Mouse (Mus musculus) kidney, embryonic 15.5 days (tissue): ENCODE measurements at regions not wholly inside any gene's neighbourhood (a gene's known extent, or its start where the extent isn't known, plus 50 kb on each side); places are given as distances from the start of the nearest gene placed in this dataset.

ENCODE experiments used
- ATAC-seq: fragments of 200-750 bp; cut with Nextera tagmentation; replicated peaks from 2 replicates; pipeline ENCODE4 v1.8.0; 2017; ENCODE audit warnings: moderate TSS enrichment; ENCODE audit not compliant: low FRiP score
- H3K27ac ChIP-seq: fragments of 300-500 bp; sonication (generic); 2 replicates; pipeline ENCODE4 v1.5.1; 2015; ENCODE audit warnings: mild to moderate bottlenecking, inconsistent platforms
- H3K27me3 ChIP-seq: fragments of 300-500 bp; sonication (generic); 2 replicates; pipeline ENCODE4 v1.6.1; 2015; ENCODE audit warnings: inconsistent platforms
- H3K36me3 ChIP-seq: fragments of 300-500 bp; sonication (generic); 2 replicates; pipeline ENCODE4 v1.6.1; 2015; ENCODE audit warnings: inconsistent platforms
- H3K4me1 ChIP-seq: fragments of 300-500 bp; sonication (generic); 2 replicates; pipeline ENCODE4 v1.6.1; 2015; ENCODE audit warnings: inconsistent platforms
- H3K4me2 ChIP-seq: fragments of 300-500 bp; sonication (generic); 2 replicates; pipeline ENCODE4 v1.6.1; 2015; ENCODE audit warnings: moderate library complexity, mild to moderate bottlenecking, inconsistent platforms
- H3K4me3 ChIP-seq: fragments of 300-500 bp; sonication (generic); replicated peaks from 2 replicates; pipeline ENCODE4 v1.5.1; 2015; ENCODE audit warnings: mild to moderate bottlenecking, inconsistent platforms
- H3K9ac ChIP-seq: fragments of 300-500 bp; sonication (generic); 2 replicates; pipeline ENCODE4 v1.6.1; 2015; ENCODE audit warnings: mild to moderate bottlenecking, inconsistent platforms
- H3K9me3 ChIP-seq: fragments of 300-500 bp; sonication (generic); replicated peaks from 2 replicates; pipeline ENCODE4 v1.6.1; 2016; ENCODE audit warnings: inconsistent platforms
- WGBS: fragments of 180-500 bp; shearing (Covaris S2); methylation state at CpG from one replicate; pipeline ENCODE4 v1.1.7; 2015; ENCODE audit warnings: mixed read lengths; 5-methylcytosine and 5-hydroxymethylcytosine counted together

DNA sequence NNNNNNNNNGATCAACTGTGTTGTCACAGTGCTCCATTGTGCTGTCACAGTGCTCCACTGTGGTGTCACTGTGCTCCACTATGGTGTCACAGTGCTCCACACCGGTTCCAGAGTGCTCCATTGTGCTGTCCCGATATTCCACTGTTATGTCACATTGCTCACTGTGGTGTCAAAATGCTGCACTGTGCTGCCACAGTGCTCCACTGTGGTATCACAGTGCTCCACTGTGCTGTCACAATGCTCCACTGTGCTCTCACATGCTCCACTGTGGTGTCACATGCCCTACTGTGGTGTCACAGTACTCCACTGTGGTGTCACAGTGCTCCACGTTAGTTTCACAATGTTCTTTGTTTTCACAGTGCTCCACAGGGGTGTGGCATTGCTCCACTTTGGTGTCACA lies 359.3 kb upstream of the Olfr161 start:
- peak; percentile 40; the same call in 1 of the 2 replicates for ATAC-seq
- Histone ChIP-seq H3K27me3 (no peaks in the 10 kb centered on the region), H3K27ac (no peak overlapping the region), H3K36me3 (no peaks in the 10 kb centered on the region), H3K4me1 (no peaks in the 10 kb centered on the region), H3K4me3 (no peak overlapping the region), H3K4me2 (no peak overlapping the region), H3K9me3 (peaks cover 48% of the 10 kb centered on the region), H3K9ac (no peak overlapping the region)
- 70% methylated on average over 3 of the region's 3 CpGs for WGBS

DNA sequence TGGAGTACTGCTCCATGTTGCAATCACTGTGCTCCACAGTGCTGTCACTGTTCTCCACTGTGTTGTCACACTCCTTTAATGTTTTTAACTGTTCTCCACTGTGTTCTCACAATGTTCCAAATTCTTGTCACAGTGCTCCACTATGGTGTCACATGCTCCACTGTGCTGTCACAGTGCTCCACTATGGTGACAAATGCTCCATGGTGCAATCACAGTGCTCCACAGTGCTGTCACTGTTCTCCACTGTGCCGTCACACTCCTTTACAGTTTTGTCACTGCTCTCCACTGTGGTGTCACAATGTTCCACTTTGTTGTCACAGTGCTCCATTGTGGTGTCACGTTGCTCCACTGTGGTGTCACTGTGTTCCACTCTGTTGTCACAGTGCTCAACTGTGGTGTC lies 358.2 kb upstream of the Olfr161 start:
- Histone ChIP-seq H3K9ac (no peak overlapping the region), H3K9me3 (peaks cover 53% of the 10 kb centered on the region), H3K36me3 (no peaks in the 10 kb centered on the region), H3K4me1 (no peaks in the 10 kb centered on the region), H3K27ac (no peak overlapping the region), H3K4me2 (no peak overlapping the region), H3K4me3 (no peak overlapping the region), H3K27me3 (no peaks in the 10 kb centered on the region)
- 41% methylated on average over 2 of the region's 2 CpGs for WGBS
- peak; percentile 50; the same call in 1 of the 2 replicates for ATAC-seq

- Histone ChIP-seq H3K9me3 (peaks cover 63% of the 10 kb centered on the region), H3K27me3 (no peaks in the 10 kb centered on the region), H3K4me3 (no peak overlapping the region), H3K4me2 (no peak overlapping the region), H3K4me1 (no peaks in the 10 kb centered on the region), H3K27ac (no peak overlapping the region), H3K9ac (no peak overlapping the region), H3K36me3 (no peaks in the 10 kb centered on the region)
- ATAC-seq: peak; percentile 36
- 58% methylated on average over 2 of the region's 2 CpGs for WGBS
Observed at GRCm38 (mm10) chr16:3234063-3234462, 356.8 kb upstream of the Olfr161 start.

- Histone ChIP-seq H3K9me3 (peaks cover 56% of the 10 kb centered on the region), H3K9ac (no peak overlapping the region), H3K4me3 (no peak overlapping the region), H3K27ac (no peak overlapping the region), H3K4me1 (no peaks in the 10 kb centered on the region), H3K27me3 (no peaks in the 10 kb centered on the region), H3K4me2 (no peak overlapping the region), H3K36me3 (no peaks in the 10 kb centered on the region)
- 0 out of 2 replicates have a peak, but pooled peaks have one; percentile 19 for ATAC-seq
- WGBS: 64% methylated on average over 5 of the region's 5 CpGs
Observed at GRCm38 (mm10) chr16:3240982-3241719, 349.7 kb upstream of the Olfr161 start.

DNA sequence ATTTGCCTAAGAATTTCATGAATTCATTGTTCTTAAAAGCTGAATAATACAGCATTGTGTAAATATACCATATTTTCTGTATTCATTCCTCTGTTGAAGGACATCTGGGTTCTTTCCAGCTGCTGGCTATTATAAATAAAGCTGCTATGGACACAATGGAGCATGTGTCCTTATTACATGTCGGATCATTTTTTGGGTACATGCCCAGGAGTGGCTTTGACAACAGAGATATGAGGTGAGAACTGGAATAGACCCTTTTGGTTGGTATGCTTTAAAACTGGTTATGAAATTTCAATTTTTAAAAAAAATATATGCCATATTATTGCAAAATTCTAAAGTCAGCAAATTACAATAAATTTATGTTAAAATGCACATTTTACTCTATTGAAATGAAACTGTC lies 348.9 kb upstream of the Olfr161 start:
- no peak for ATAC-seq
- H3K27me3 ChIP-seq: no peaks in the 10 kb centered on the region
- no peaks in the 10 kb centered on the region for H3K36me3 ChIP-seq
- no peaks in the 10 kb centered on the region for H3K4me1 ChIP-seq
- no peak overlapping the region for H3K4me3 ChIP-seq
- peaks cover 54% of the 10 kb centered on the region for H3K9me3 ChIP-seq
- 70% methylated on average over 1 of the region's 1 CpGs for WGBS
- H3K4me2 ChIP-seq: no peak overlapping the region
- no peak overlapping the region for H3K9ac ChIP-seq
- H3K27ac ChIP-seq: no peak overlapping the region

DNA sequence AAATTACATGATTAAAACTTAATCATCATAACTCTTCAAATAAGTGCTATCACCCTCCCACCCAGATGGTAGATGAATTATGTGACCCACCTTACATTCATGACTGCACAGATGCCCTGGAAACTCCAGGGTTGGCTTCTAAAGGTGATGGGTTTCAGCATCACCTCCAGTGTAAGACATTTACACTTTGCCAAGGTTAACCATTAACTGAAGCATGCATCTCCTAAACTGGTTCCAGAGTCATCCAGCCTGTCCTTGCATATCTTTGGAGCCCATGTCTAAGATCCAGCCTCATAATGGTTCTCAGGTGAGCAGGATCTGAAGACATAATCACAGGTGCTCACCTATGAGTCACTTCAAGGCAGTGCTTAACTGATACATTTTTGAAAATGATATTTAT lies 344.4 kb upstream of the Olfr161 start:
- peak; percentile 17; the same call in 1 of the 2 replicates for ATAC-seq
- Histone ChIP-seq H3K9ac (no peak overlapping the region), H3K27ac (no peak overlapping the region), H3K36me3 (no peaks in the 10 kb centered on the region), H3K4me3 (no peak overlapping the region), H3K4me1 (no peaks in the 10 kb centered on the region), H3K27me3 (no peaks in the 10 kb centered on the region), H3K4me2 (no peak overlapping the region), H3K9me3 (peaks cover 29% of the 10 kb centered on the region)

DNA sequence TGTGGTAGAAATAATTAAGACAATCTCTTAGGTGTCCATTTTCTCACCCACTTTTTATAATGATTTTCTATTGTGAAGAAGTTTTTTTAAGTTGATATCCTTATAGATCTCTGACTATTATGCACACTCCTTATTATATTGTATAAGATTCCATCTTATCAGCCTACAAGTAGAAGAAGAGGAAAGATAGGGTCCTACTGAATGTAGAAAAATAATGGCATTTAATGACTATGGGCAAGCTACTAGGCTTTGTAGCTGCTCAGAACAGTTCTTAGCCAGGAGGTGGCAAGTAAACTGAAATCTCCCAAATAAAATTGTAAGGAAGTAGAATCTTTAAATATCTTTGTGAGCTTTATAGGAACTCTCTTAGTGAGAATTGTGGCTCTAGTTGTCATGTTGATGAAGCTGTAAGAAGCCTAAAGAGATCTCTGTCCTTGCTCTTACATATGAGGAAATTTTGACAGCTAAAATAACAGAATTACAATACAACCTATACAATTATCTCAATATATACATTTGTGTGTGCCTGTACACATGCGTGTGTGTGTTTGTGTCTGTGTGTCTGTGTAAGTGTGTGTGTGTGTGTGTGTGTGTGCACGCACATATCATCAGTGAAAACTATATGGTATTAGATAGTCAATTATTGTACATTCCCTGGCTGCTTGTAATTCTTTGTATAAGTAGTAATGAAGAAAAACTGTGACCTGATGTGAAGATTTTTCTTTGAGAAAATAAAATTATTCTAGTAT lies 343.7 kb upstream of the Olfr161 start:
- WGBS: 36% methylated on average over 2 of the region's 2 CpGs
- Histone ChIP-seq H3K36me3 (no peaks in the 10 kb centered on the region), H3K4me2 (no peak overlapping the region), H3K4me1 (no peaks in the 10 kb centered on the region), H3K9ac (no peak overlapping the region), H3K9me3 (peaks cover 24% of the 10 kb centered on the region), H3K27me3 (no peaks in the 10 kb centered on the region), H3K4me3 (no peak overlapping the region), H3K27ac (no peak overlapping the region)
- no peak for ATAC-seq

- no peaks in the 10 kb centered on the region for H3K27me3 ChIP-seq
- WGBS: 51% methylated on average over 2 of the region's 2 CpGs
- H3K4me1 ChIP-seq: no peaks in the 10 kb centered on the region
- no peak overlapping the region for H3K9ac ChIP-seq
- ATAC-seq: no peak
- peaks cover 24% of the 10 kb centered on the region for H3K9me3 ChIP-seq
- no peak overlapping the region for H3K27ac ChIP-seq
- H3K4me3 ChIP-seq: no peak overlapping the region
- H3K4me2 ChIP-seq: no peak overlapping the region
- no peaks in the 10 kb centered on the region for H3K36me3 ChIP-seq
Observed at GRCm38 (mm10) chr16:3247755-3248110, 343.1 kb upstream of the Olfr161 start.

GRCm38 (mm10) chr16:3253885-3254284 lies 337.0 kb upstream of the Olfr161 start:
- WGBS: 32% methylated on average over 1 of the region's 1 CpGs
- no peaks in the 10 kb centered on the region for H3K4me1 ChIP-seq
- ATAC-seq: no peak
- no peaks in the 10 kb centered on the region for H3K36me3 ChIP-seq
- H3K27me3 ChIP-seq: no peaks in the 10 kb centered on the region
- H3K4me3 ChIP-seq: no peak overlapping the region
- no peak overlapping the region for H3K27ac ChIP-seq
- H3K4me2 ChIP-seq: no peak overlapping the region
- H3K9ac ChIP-seq: no peak overlapping the region
- peaks cover 39% of the 10 kb centered on the region for H3K9me3 ChIP-seq

GRCm38 (mm10) chr16:3256051-3256450 lies 334.8 kb upstream of the Olfr161 start:
- peaks cover 41% of the 10 kb centered on the region for H3K9me3 ChIP-seq
- no peak overlapping the region for H3K4me2 ChIP-seq
- no peaks in the 10 kb centered on the region for H3K27me3 ChIP-seq
- no peak overlapping the region for H3K4me3 ChIP-seq
- H3K27ac ChIP-seq: no peak overlapping the region
- H3K9ac ChIP-seq: no peak overlapping the region
- H3K36me3 ChIP-seq: no peaks in the 10 kb centered on the region
- no peak for ATAC-seq
- H3K4me1 ChIP-seq: no peaks in the 10 kb centered on the region

GRCm38 (mm10) chr16:3265351-3265750 lies 325.5 kb upstream of the Olfr161 start:
- no peak overlapping the region for H3K9ac ChIP-seq

GRCm38 (mm10) chr16:3271819-3272490 lies 318.9 kb upstream of the Olfr161 start:
- ATAC-seq: peak; percentile 37; the same call in 1 of the 2 replicates
- 58% methylated on average over 2 of the region's 2 CpGs for WGBS
- peaks cover 49% of the 10 kb centered on the region for H3K9me3 ChIP-seq

More at GRCm38 (mm10) chr16:3265351-3265750, 325.5 kb upstream of the Olfr161 start:
- Histone ChIP-seq H3K36me3 (no peaks in the 10 kb centered on the region), H3K4me2 (no peak overlapping the region), H3K4me3 (no peak overlapping the region), H3K4me1 (no peaks in the 10 kb centered on the region), H3K9me3 (peaks cover 35% of the 10 kb centered on the region), H3K27ac (no peak overlapping the region), H3K27me3 (no peaks in the 10 kb centered on the region)
- WGBS: 89% methylated on average over 1 of the region's 1 CpGs
- no peak for ATAC-seq

More at GRCm38 (mm10) chr16:3271819-3272490, 318.9 kb upstream of the Olfr161 start:
- H3K4me1 ChIP-seq: no peaks in the 10 kb centered on the region
- no peak overlapping the region for H3K4me2 ChIP-seq
- H3K9ac ChIP-seq: no peak overlapping the region
- no peak overlapping the region for H3K4me3 ChIP-seq
- H3K27me3 ChIP-seq: no peaks in the 10 kb centered on the region
- no peaks in the 10 kb centered on the region for H3K36me3 ChIP-seq
- H3K27ac ChIP-seq: no peak overlapping the region
